Mouse (Mus musculus) liver, embryonic 13.5 days (tissue): ENCODE measurements around the gene Rnd1. TPM values are rescaled to one million over a fixed set of nuclear protein-coding genes. Genes with fewer than 3 reads are reported as not detected.
A peak's percentile ranks its signal among the peaks of the same experiment; 100 is the strongest.

Source experiments
- ATAC-seq: fragments of 200-750 bp; cut with Nextera tagmentation; 2 replicates; pipeline ENCODE4 v1.8.0; 2017; ENCODE audit warnings: low read depth, mild to moderate bottlenecking, moderate number of reproducible peaks, moderate library complexity
- DNase-seq: peaks from one replicate; pipeline ENCODE4 v3.0.0; 2022
- H3K27ac ChIP-seq: fragments of 300-500 bp; sonication (generic); 2 replicates; pipeline ENCODE4 v1.5.1; 2015; ENCODE audit warnings: moderate library complexity, mild to moderate bottlenecking, inconsistent platforms
- H3K27me3 ChIP-seq: fragments of 300-500 bp; sonication (generic); 2 replicates; pipeline ENCODE4 v1.6.1; 2015; ENCODE audit warnings: mild to moderate bottlenecking, inconsistent platforms
- H3K36me3 ChIP-seq: fragments of 300-500 bp; sonication (generic); 2 replicates; pipeline ENCODE4 v1.6.1; 2015; ENCODE audit warnings: mild to moderate bottlenecking, inconsistent platforms
- H3K4me1 ChIP-seq: fragments of 300-500 bp; sonication (generic); replicated peaks from 2 replicates; pipeline ENCODE4 v1.6.1; 2015; ENCODE audit warnings: inconsistent platforms
- H3K4me2 ChIP-seq: fragments of 300-500 bp; sonication (generic); 2 replicates; pipeline ENCODE4 v1.6.1; 2015; ENCODE audit warnings: inconsistent platforms, mild to moderate bottlenecking, moderate library complexity
- H3K4me3 ChIP-seq: fragments of 300-500 bp; sonication (generic); replicated peaks from 2 replicates; pipeline ENCODE4 v1.5.1; 2015; ENCODE audit warnings: mild to moderate bottlenecking, inconsistent platforms
- H3K9ac ChIP-seq: fragments of 300-500 bp; sonication (generic); 2 replicates; pipeline ENCODE4 v1.6.1; 2015; ENCODE audit warnings: mild to moderate bottlenecking, inconsistent platforms
- H3K9me3 ChIP-seq: fragments of 300-500 bp; sonication (generic); replicated peaks from 2 replicates; pipeline ENCODE4 v1.6.1; 2016; ENCODE audit warnings: inconsistent platforms
- WGBS: fragments of 180-500 bp; shearing (Covaris S2); methylation state at CpG from one replicate; pipeline ENCODE4 v1.1.7; 2015; ENCODE audit not compliant: insufficient replicate concordance; 5-methylcytosine and 5-hydroxymethylcytosine counted together
- polyA plus RNA-seq: library from polyadenylated mRNA; unstranded; fragments of >200 nt; fragmentation: Nextera tagmentation; extraction: Ambion mirVana; gene quantifications from 2 replicates; pipeline ENCODE4 v1.2.1, GENCODE M21; 2015

Gene Rnd1
- polyA plus RNA-seq, 1 experiment from 2014 or later, result 0.35 TPM

DNA sequence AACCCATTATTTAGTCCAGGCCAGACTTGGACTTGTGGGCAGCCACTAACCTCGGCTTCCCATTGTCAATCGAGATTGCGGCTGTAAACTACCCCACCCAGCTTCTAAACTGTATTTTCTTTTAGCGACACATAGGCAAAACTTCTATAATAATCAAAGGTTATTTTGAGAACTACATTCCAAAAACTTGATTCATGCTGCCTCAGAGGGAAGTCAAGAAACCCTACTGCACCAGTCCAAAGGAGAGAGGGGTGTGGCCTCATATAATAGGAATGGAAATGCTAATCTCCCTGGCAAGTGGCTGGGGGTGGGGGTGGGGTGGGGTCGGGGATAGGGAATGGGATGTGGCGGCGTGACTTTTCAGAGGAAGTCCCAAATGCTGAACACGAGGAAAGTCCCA is 51.2 kb downstream of the Rnd1 start:
- no peak overlapping the region for H3K27ac ChIP-seq
- H3K4me2 ChIP-seq, result no peak overlapping the region
- peaks cover 93% of the 10 kb centered on the region for H3K27me3 ChIP-seq
- H3K36me3 ChIP-seq, result no peaks in the 10 kb centered on the region
- no peak overlapping the region for H3K9ac ChIP-seq
- no peak overlapping the region for H3K4me3 ChIP-seq
- H3K4me1 ChIP-seq, result peaks cover 14% of the 10 kb centered on the region
- H3K9me3 ChIP-seq, result no peaks in the 10 kb centered on the region
- DNase-seq (no peak), ATAC-seq (no peak)
- WGBS, result 30% methylated on average over 8 of the region's 8 CpGs

- 30% methylated on average over 5 of the region's 5 CpGs for WGBS
These were observed 53.9 kb downstream of the Rnd1 start for GRCm38 (mm10) chr15:98623361-98623821.

DNA sequence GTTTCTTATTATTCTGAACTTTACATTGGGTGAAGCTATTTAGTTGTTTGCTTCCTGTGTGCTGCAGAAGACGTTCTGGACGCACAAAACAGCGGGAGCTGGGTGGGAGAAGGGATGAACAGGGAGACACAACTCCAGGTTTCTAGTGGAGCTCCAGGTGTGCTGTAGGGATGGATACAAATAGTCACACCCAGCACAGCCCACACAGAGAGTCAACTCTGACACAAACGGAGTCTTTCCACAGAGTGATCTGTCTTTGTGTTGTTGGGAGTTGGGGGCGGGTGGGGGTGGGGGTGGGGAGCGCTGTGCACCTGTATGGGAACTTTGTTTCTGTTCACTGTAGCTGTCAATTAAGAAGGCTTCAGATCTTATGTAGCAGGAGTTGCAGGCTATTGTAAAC is 54.5 kb downstream of the Rnd1 start:
- H3K27ac ChIP-seq, result no peak overlapping the region
- ATAC-seq (no peak), DNase-seq (no peak)
- no peaks in the 10 kb centered on the region for H3K9me3 ChIP-seq
- H3K9ac ChIP-seq, result no peak overlapping the region
- H3K4me1 ChIP-seq, result no peaks in the 10 kb centered on the region
- no peak overlapping the region for H3K4me2 ChIP-seq
- peaks cover 87% of the 10 kb centered on the region for H3K27me3 ChIP-seq
- no peaks in the 10 kb centered on the region for H3K36me3 ChIP-seq
- no peak overlapping the region for H3K4me3 ChIP-seq
- 20% methylated on average over 6 of the region's 6 CpGs for WGBS

More at GRCm38 (mm10) chr15:98623361-98623821, 53.9 kb downstream of the Rnd1 start:
- H3K9ac ChIP-seq, result no peak overlapping the region
- H3K9me3 ChIP-seq, result no peaks in the 10 kb centered on the region
- H3K4me3 ChIP-seq, result no peak overlapping the region
- DNase-seq (no peak), ATAC-seq (no peak)
- peaks cover under 1% of the 10 kb centered on the region; the same call in 1 of the 2 replicates for H3K4me1 ChIP-seq
- H3K27me3 ChIP-seq, result peaks cover 89% of the 10 kb centered on the region
- H3K36me3 ChIP-seq, result no peaks in the 10 kb centered on the region
- H3K27ac ChIP-seq, result no peak overlapping the region
- no peak overlapping the region for H3K4me2 ChIP-seq

- H3K27me3 ChIP-seq, result peaks cover 86% of the 10 kb centered on the region
- ATAC-seq, result no peak
These were observed 55.1 kb downstream of the Rnd1 start for GRCm38 (mm10) chr15:98622199-98622598.

DNA sequence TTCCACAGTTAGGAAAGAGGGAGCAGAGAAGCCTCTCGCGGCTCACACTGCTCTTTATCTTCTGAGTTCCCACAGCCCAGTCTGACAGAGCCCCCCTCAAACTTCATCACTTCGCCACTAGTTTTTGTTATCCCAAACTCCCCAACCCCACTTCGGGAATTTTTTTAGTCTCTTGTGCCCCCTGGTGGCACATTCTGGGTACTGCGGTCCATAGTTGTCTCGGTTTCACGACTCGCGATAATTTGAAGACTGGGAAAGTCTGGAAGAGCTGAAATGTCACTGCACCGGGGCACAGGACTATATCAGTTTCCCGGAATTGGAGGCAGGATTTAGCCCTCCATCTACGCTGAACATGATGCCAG is 60.1 kb downstream of the Rnd1 start:
- Histone ChIP-seq H3K4me2 (peak overlapping the region; percentile 35), H3K27ac (no peak overlapping the region), H3K9me3 (no peaks in the 10 kb centered on the region), H3K4me1 (peaks cover 6% of the 10 kb centered on the region), H3K4me3 (no peak overlapping the region), H3K9ac (no peak overlapping the region), H3K36me3 (no peaks in the 10 kb centered on the region), H3K27me3 (peaks cover 41% of the 10 kb centered on the region)
- 1% methylated on average over 12 of the region's 12 CpGs for WGBS
- ATAC-seq (0 out of 2 replicates have a peak, but pooled peaks have one; percentile 45), DNase-seq (peak; percentile 67)

More at GRCm38 (mm10) chr15:98622199-98622598, 55.1 kb downstream of the Rnd1 start:
- Histone ChIP-seq H3K4me2 (no peak overlapping the region), H3K9me3 (no peaks in the 10 kb centered on the region), H3K4me3 (no peak overlapping the region), H3K36me3 (no peaks in the 10 kb centered on the region), H3K4me1 (no peaks in the 10 kb centered on the region), H3K27ac (no peak overlapping the region), H3K9ac (no peak overlapping the region)
- DNase-seq, result no peak
- WGBS, result 5% methylated on average over 7 of the region's 7 CpGs

DNA sequence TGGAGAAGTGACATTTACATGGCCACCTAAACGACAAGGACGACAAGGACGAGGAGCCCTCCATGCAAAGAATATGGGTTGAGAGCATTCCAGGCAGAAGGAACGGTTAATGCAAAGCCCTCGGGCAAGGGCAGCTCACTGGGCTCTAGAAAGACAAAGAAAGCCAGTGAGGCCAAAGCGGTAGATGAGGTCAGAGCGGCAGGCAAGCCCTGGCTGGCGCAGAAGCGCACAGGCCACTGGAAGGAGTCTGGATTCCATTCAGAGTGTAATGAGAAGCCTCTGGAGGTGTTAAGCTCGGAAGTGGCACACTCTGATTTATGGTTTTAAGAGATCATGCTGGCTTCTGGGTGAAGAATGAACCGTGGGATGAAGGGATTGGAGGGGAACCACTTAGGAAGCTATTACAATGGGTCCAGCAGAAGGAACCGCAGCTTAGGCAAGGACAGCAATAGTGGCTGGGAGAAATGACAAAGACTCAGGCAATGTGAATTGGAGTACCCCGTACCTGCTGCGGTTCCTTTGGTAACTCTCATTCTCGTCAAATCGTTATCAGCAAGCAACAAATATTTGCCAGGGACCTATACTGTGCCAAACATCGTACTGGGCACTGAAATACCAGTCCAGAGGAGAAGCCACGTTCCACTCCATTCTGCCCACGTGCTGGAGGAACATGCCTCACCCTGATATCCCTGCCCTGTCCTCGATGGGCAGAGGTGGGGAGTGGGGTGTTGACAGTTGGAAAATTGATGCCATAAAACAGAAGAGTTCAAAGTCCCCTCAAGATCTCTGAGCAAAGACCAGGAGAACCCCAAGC is 60.7 kb downstream of the Rnd1 start:
- H3K27ac ChIP-seq, result no peak overlapping the region

DNA sequence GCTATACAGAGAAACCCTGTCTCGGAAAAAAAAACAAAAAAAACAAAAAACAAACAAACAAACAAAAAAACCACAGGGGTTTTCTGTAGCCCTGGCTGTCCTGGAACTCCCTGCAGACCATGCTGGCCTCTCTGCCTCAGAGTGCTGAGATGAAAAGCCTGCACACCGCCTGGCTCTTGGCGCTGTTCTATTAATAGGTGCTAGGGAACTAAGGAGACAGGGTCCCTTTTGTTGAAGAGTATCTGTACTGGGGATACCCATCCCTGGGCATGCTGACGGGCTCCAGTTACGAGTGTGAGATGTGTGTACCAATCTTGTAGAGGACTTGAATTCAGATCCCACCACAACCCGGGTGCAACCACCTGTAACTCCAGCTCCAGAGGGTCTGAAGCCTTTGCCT is 61.5 kb downstream of the Rnd1 start:
- WGBS, result 62% methylated on average over 6 of the region's 6 CpGs
- H3K27me3 ChIP-seq, result peaks cover 31% of the 10 kb centered on the region
- no peaks in the 10 kb centered on the region for H3K9me3 ChIP-seq
- H3K4me3 ChIP-seq, result no peak overlapping the region
- DNase-seq (no peak), ATAC-seq (no peak)
- no peak overlapping the region for H3K27ac ChIP-seq
- H3K4me2 ChIP-seq, result no peak overlapping the region
- no peaks in the 10 kb centered on the region for H3K36me3 ChIP-seq
- H3K9ac ChIP-seq, result no peak overlapping the region
- peaks cover 6% of the 10 kb centered on the region for H3K4me1 ChIP-seq

More for the DNA sequence above, 60.7 kb downstream of the Rnd1 start:
- Histone ChIP-seq H3K4me2 (peak overlapping the region; percentile 35), H3K4me1 (peaks cover 6% of the 10 kb centered on the region), H3K27me3 (peaks cover 36% of the 10 kb centered on the region), H3K9ac (no peak overlapping the region), H3K36me3 (no peaks in the 10 kb centered on the region), H3K9me3 (no peaks in the 10 kb centered on the region), H3K4me3 (no peak overlapping the region)
- ATAC-seq (0 out of 2 replicates have a peak, but pooled peaks have one; percentile 24), DNase-seq (no peak)
- WGBS, result 50% methylated on average over 20 of the region's 20 CpGs

- Histone ChIP-seq H3K4me3 (no peak overlapping the region), H3K9ac (no peak overlapping the region), H3K27me3 (peaks cover 23% of the 10 kb centered on the region), H3K4me1 (peaks cover 14% of the 10 kb centered on the region), H3K4me2 (no peak overlapping the region), H3K27ac (no peak overlapping the region), H3K9me3 (no peaks in the 10 kb centered on the region), H3K36me3 (no peaks in the 10 kb centered on the region)
- ATAC-seq (no peak), DNase-seq (no peak)
- WGBS, result 74% methylated on average over 6 of the region's 6 CpGs
These were observed 62.3 kb downstream of the Rnd1 start for GRCm38 (mm10) chr15:98614971-98615370.

GRCm38 (mm10) chr15:98614551-98614950 is 62.7 kb downstream of the Rnd1 start:
- H3K27me3 ChIP-seq, result peaks cover 19% of the 10 kb centered on the region
- H3K9ac ChIP-seq, result no peak overlapping the region
- H3K9me3 ChIP-seq, result no peaks in the 10 kb centered on the region
- 71% methylated on average over 9 of the region's 9 CpGs for WGBS
- no peaks in the 10 kb centered on the region for H3K36me3 ChIP-seq
- H3K4me3 ChIP-seq, result no peak overlapping the region
- no peak for DNase-seq
- no peak overlapping the region for H3K4me2 ChIP-seq
- no peak for ATAC-seq
- H3K4me1 ChIP-seq, result peaks cover 18% of the 10 kb centered on the region
- H3K27ac ChIP-seq, result no peak overlapping the region

Other genes with a start within 250 kb of the Rnd1 start
- not detected in 2 replicates for gene Olfr282, start 246.2 kb downstream of the Rnd1 start, polyA plus RNA-seq
- gene Olfr281, start 224.9 kb downstream of the Rnd1 start, polyA plus RNA-seq, result not detected in 2 replicates
- not detected in 2 replicates for gene OR5BS1P, start 207.6 kb downstream of the Rnd1 start, polyA plus RNA-seq
- not detected in 2 replicates for gene Lalba, start 194.7 kb downstream of the Rnd1 start, polyA plus RNA-seq
- not detected in 2 replicates for gene Olfr279, start 185.1 kb downstream of the Rnd1 start, polyA plus RNA-seq
- gene Kansl2, start 143.2 kb downstream of the Rnd1 start, polyA plus RNA-seq, result 49.7 and 54.6 TPM in 2 replicates
- gene Ccnt1, start 106.5 kb downstream of the Rnd1 start, polyA plus RNA-seq, result 27.4 and 34.3 TPM in 2 replicates
- gene 4930415O20Rik, start 106.5 kb downstream of the Rnd1 start, polyA plus RNA-seq, result not detected in 2 replicates
- 5.2 and 6.2 TPM in 2 replicates for gene Adcy6, start 67.4 kb downstream of the Rnd1 start, polyA plus RNA-seq
- gene Cacnb3, start 46.6 kb downstream of the Rnd1 start, polyA plus RNA-seq, result 1.4 and 1.5 TPM in 2 replicates
- 14.7 and 15.5 TPM in 2 replicates for gene Ddx23, start 14.6 kb downstream of the Rnd1 start, polyA plus RNA-seq
- gene Ccdc65, start 30.7 kb upstream of the Rnd1 start, polyA plus RNA-seq, result 0.06 TPM in 1 of 2 replicates, not detected in the other
- 91.3 and 91.7 TPM in 2 replicates for gene Fkbp11, start 50.7 kb upstream of the Rnd1 start, polyA plus RNA-seq
- 11.9 and 13.8 TPM in 2 replicates for gene Arf3, start 85.8 kb upstream of the Rnd1 start, polyA plus RNA-seq
- not detected in 2 replicates for gene Wnt10b, start 100.7 kb upstream of the Rnd1 start, polyA plus RNA-seq
- not detected in 2 replicates for gene Wnt1, start 112.4 kb upstream of the Rnd1 start, polyA plus RNA-seq
- gene Ddn, start 132.0 kb upstream of the Rnd1 start, polyA plus RNA-seq, result not detected in 2 replicates
- 116 and 117 TPM in 2 replicates for gene Prkag1, start 154.1 kb upstream of the Rnd1 start, polyA plus RNA-seq
- 4.0 and 4.2 TPM in 2 replicates for gene Kmt2d, start 193.7 kb upstream of the Rnd1 start, polyA plus RNA-seq
- 4.0 and 4.2 TPM in 2 replicates for gene Rhebl1, start 217.1 kb upstream of the Rnd1 start, polyA plus RNA-seq
- 0.12 and 0.16 TPM in 2 replicates for gene Dhh, start 221.1 kb upstream of the Rnd1 start, polyA plus RNA-seq
- 3.2 and 3.9 TPM in 2 replicates for gene Lmbr1l, start 240.8 kb upstream of the Rnd1 start, polyA plus RNA-seq